Mouse (Mus musculus) ES-E14 (cell line): Measurements from ENCODE around the gene Pak4. TPM values are rescaled to one million over a fixed set of nuclear protein-coding genes. Genes with fewer than 3 reads are reported as not detected.

Source experiments
- DNase-seq: peaks from one replicate; pipeline ENCODE4 v3.0.0-alpha.2; 2013; ENCODE audit warnings: low read depth, low spot score
- H3K27ac ChIP-seq: 2 replicates; pipeline ENCODE4 v1.5.1; 2012; ENCODE audit warnings: low read depth, mild to moderate bottlenecking, low read length, moderate library complexity, mixed read lengths; ENCODE audit not compliant: poor library complexity, insufficient read depth, severe bottlenecking
- H3K36me3 ChIP-seq: 2 replicates; pipeline ENCODE4 v1.6.1; 2012; ENCODE audit warnings: mild to moderate bottlenecking, low read length, moderate library complexity, mixed read lengths; ENCODE audit not compliant: control insufficient read depth, poor library complexity, insufficient read depth, severe bottlenecking
- H3K4me1 ChIP-seq, 2 experiments: fragments of 150-350 bp in 1 of 2; sonication (generic) in 1 of 2; 2 replicates each; pipeline ENCODE4 v1.6.1; 2012; ENCODE audit warnings: low read length in 2 of 2, mild to moderate bottlenecking in 1 of 2, mixed read lengths in 1 of 2; ENCODE audit not compliant: control insufficient read depth in 2 of 2, insufficient read depth in 2 of 2, poor library complexity in 1 of 2
- H3K4me3 ChIP-seq, 2 experiments: fragments of 150-350 bp in 1 of 2; sonication (generic) in 1 of 2; 2 replicates each; pipeline ENCODE4 v1.5.1; 2012; ENCODE audit warnings: low read length in 2 of 2, low read depth in 1 of 2, mild to moderate bottlenecking in 1 of 2, mixed read lengths in 1 of 2; ENCODE audit not compliant: insufficient read depth in 1 of 2, poor library complexity in 1 of 2, severe bottlenecking in 1 of 2
- H3K9ac ChIP-seq: 2 replicates; pipeline ENCODE4 v1.6.1; 2012; ENCODE audit warnings: low read depth, mild to moderate bottlenecking, low read length, mixed read lengths; ENCODE audit not compliant: poor library complexity, insufficient read depth, severe bottlenecking
- H3K9me3 ChIP-seq: fragments of 150-350 bp; sonication (generic); 2 replicates; pipeline ENCODE4 v1.6.1; 2012; ENCODE audit warnings: low read depth, mild to moderate bottlenecking, low read length; ENCODE audit not compliant: control insufficient read depth, insufficient read depth
- CHD2 ChIP-seq: IDR thresholded peaks from 2 replicates; pipeline ENCODE4 v1.6.1; 2014; ENCODE audit warnings: mild to moderate bottlenecking, low read depth, low read length, inconsistent platforms
- HCFC1 ChIP-seq: IDR thresholded peaks from 2 replicates; pipeline ENCODE4 v1.6.1; 2012; ENCODE audit warnings: low read length, inconsistent platforms, borderline replicate concordance; ENCODE audit not compliant: insufficient read depth
- MAFK ChIP-seq: IDR thresholded peaks from 2 replicates; pipeline ENCODE4 v1.6.1; 2014; ENCODE audit warnings: mild to moderate bottlenecking, low read depth, low read length, inconsistent platforms; ENCODE audit not compliant: insufficient read depth
- ZC3H11A ChIP-seq: IDR thresholded peaks from 2 replicates; pipeline ENCODE4 v1.6.1; 2012; ENCODE audit warnings: low read depth, mild to moderate bottlenecking, inconsistent platforms, low read length, borderline replicate concordance
- ZNF384 ChIP-seq: IDR thresholded peaks from 2 replicates; pipeline ENCODE4 v1.6.1; 2012; ENCODE audit warnings: low read depth, low read length, inconsistent platforms
- in situ Hi-C, 2 experiments: fragments of 600-800 bp; cut with MboI; formaldehyde crosslinking; loops; one replicate each; pipeline ENCODE4 v1.15.1; 2025; ENCODE audit warnings: low sequenced_read_pairs in 2 of 2, inconsistent platforms in 1 of 2; ENCODE audit not compliant: unreplicated experiment in 2 of 2
- total RNA-seq: library from RNA; depleted of rRNA; stranded (reverse); fragments of 300-350 nt; gene quantifications from 2 replicates; pipeline ENCODE4 v1.2.3, GENCODE M21; 2012

The Pak4 gene
- total RNA-seq, 1 experiment = 31.9 TPM

- H3K4me3 ChIP-seq = no peak overlapping the region
- no peak overlapping the region for H3K27ac ChIP-seq
- no peak for DNase-seq
- H3K36me3 ChIP-seq = no peaks in the 10 kb centered on the region
- H3K4me1 ChIP-seq = peaks cover 19 to 51% of the 10 kb centered on the region in 2 experiments
- TF ChIP-seq ZNF384 (no peak), CHD2 (no peak), ZC3H11A (no peak), HCFC1 (no peak), MAFK (no peak)
- H3K9me3 ChIP-seq = no peaks in the 10 kb centered on the region
- in situ Hi-C loops = no loop called here
- no peak overlapping the region for H3K9ac ChIP-seq
Measured at GRCm38 (mm10) chr7:28582841-28583240, 15.1 kb downstream of the Pak4 start.

GRCm38 (mm10) chr7:28581721-28582120 is 16.3 kb downstream of the Pak4 start:
- peaks cover 17 to 51% of the 10 kb centered on the region in 2 experiments for H3K4me1 ChIP-seq
- DNase-seq = no peak

GRCm38 (mm10) chr7:28579826-28580225 is 18.2 kb downstream of the Pak4 start:
- H3K9ac ChIP-seq = no peak overlapping the region
- no peak for DNase-seq

More at GRCm38 (mm10) chr7:28581721-28582120, 16.3 kb downstream of the Pak4 start:
- H3K4me3 ChIP-seq = no peak overlapping the region
- no peak overlapping the region for H3K27ac ChIP-seq
- no peak for TF ChIP-seq CHD2
- no peak for TF ChIP-seq ZNF384
- no peak for TF ChIP-seq ZC3H11A
- no peak for TF ChIP-seq HCFC1
- TF ChIP-seq MAFK = no peak
- H3K9ac ChIP-seq = no peak overlapping the region
- no peaks in the 10 kb centered on the region for H3K36me3 ChIP-seq
- in situ Hi-C loops = no loop called here
- no peaks in the 10 kb centered on the region for H3K9me3 ChIP-seq

GRCm38 (mm10) chr7:28578543-28579053 is 19.4 kb downstream of the Pak4 start:
- H3K9ac ChIP-seq = no peak overlapping the region
- in situ Hi-C loops = no loop called here
- H3K4me1 ChIP-seq = peaks cover 17 to 58% of the 10 kb centered on the region in 2 experiments; a peak in 3 of 4 replicates
- peak; percentile 79 for DNase-seq
- peaks cover 7% of the 10 kb centered on the region; the same call in 1 of the 2 replicates for H3K36me3 ChIP-seq
- H3K27ac ChIP-seq = peak overlapping the region; percentile 72
- H3K4me3 ChIP-seq = peak overlapping the region; percentile 2 to 23; a peak in 2 of 4 replicates
- TF ChIP-seq ZNF384 = no peak
- TF ChIP-seq CHD2 = 0 out of 2 replicates have a peak, but pooled peaks have one; percentile 22
- TF ChIP-seq MAFK = peak; percentile 78
- H3K9me3 ChIP-seq = no peaks in the 10 kb centered on the region

More at GRCm38 (mm10) chr7:28579826-28580225, 18.2 kb downstream of the Pak4 start:
- Histone ChIP-seq H3K4me1 (peaks cover 19 to 55% of the 10 kb centered on the region in 2 experiments; a peak in 3 of 4 replicates), H3K36me3 (peaks cover 4% of the 10 kb centered on the region; the same call in 1 of the 2 replicates), H3K4me3 (no peak overlapping the region), H3K9me3 (no peaks in the 10 kb centered on the region), H3K27ac (no peak overlapping the region)
- in situ Hi-C loops = no loop called here
- no peak for TF ChIP-seq MAFK
- TF ChIP-seq CHD2 = no peak
- TF ChIP-seq HCFC1 = no peak
- TF ChIP-seq ZC3H11A = no peak
- TF ChIP-seq ZNF384 = no peak
